Mouse (Mus musculus): ENCODE data around the gene Kcnk18. TPM values are rescaled to one million over a fixed set of nuclear protein-coding genes. Genes with fewer than 3 reads are reported as not detected.

Kcnk18 gene
- total RNA-seq (2021): not detected

DNA sequence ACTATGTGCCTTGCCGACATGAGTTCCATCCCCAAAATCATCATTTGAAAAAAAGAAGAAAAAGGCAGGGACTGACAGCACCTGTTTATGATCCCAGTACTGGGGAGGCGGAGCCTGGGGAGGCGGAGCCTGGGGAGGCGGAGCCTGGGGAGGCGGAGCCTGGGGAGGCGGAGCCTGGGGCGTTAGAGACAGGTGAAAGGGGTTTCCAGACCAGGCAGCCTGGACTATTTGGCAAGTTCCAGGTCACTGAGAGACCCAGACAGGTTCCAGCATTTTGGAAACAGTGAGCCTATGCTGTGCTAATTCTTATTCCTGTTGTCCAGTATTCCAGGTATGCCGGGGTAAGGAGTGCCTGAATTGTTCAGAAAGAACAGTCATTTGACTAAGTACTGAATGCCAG is at the start of gene Kcnk18:
Kcnk18 (plus strand) TSS at position 224 of the 400 bp plus-strand sequence.
- no peak for DNase-seq

GRCm38 (mm10) chr19:59169936-59170765 is 48.9 kb upstream of the Kcnk18 start, which contains the start of gene Vax1:
Gene Vax1, minus strand, starts transcription at chr19:59170056.
- DNase-seq: no peak

DNA sequence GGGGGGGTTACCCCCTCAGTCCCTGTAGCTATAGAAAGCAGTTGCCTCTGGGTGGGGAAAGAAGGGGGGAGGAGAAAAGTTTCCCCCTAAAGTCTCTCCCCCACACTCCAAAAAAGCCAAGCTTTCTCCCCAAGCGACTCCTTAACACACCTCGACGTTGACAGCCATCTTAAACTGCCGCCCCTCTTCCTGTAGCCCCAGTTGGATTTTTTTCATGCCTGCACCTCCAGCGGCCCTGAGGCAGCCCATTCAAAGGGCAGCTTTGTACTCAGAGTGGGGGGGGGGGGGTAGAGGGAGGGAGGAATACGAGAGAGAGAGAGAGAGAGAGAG is 48.3 kb upstream of the Kcnk18 start:
- DNase-seq: no peak

- DNase-seq: no peak
These were observed 47.7 kb upstream of the Kcnk18 start for GRCm38 (mm10) chr19:59171151-59171870.

DNA sequence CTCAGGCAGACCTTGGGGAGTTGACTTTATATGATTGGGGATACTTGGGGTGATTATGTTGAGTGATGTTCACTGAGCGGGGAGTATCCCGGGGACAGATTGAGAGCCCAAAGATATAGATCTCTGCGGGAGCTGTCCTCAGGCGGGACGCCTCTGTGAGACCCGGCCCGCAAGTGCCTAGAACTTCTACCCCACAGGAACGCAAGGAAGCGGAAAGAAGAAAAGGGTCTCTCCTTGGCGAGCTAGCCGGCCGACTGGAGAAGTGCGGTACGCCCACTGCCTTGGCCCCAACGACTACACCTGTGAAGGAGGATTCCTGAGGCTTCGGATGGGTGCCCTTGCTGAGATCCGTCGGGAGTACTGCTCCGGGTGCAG is 47.2 kb upstream of the Kcnk18 start:
- no peak for DNase-seq

DNA sequence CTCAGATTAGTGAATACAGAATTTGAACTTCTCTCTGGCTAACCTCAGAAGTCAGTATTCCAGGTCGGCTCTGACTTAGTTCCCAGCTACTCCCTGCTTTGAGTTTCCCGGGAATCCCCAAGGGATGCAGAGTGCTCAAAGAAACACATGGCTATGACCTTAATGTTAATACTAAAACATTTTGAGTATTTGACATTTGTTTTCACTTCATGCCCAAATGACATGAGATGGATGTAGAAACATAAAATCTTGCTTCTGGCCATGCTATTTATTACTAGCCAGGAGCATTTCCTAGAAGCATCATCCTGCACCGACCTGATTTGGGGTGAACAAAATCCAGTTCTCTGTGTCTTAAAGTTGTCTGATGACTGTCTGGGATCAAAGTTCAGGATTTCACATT is 46.2 kb upstream of the Kcnk18 start:
- no peak for DNase-seq

DNA sequence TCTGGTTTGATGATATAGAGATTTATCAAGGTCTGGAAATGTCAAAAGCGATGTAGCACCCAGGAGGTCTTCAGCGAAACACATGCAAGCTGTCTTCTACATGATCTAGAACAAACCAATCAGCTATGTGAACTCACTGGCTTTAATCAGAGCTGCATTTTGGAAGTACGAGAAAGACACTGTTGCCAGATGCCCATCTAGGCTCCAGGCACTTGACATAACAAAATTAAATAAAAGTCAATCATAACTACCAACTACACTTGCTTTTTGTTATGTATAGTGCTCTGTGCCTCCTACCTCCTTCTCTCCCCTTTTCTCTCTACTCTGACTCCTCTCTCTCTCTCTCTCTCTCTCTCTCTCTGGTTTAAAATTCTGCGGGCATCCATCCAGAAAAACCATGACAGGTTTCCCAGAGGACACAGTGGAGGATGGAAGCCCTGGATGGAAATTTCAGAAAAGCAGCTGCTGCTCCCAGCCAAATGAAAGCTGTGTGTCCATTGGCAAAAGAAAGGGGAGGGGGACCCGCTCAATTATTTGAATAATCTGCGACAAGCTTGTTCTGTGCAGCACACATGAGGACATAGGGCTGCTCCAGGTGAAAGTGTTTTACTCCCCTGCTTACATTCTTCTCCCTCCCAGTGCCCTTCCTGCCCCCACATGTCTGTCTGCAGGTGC is 45.5 kb upstream of the Kcnk18 start:
- no peak for DNase-seq

GRCm38 (mm10) chr19:59184000-59184399 is 35.0 kb upstream of the Kcnk18 start:
- DNase-seq: no peak

DNA sequence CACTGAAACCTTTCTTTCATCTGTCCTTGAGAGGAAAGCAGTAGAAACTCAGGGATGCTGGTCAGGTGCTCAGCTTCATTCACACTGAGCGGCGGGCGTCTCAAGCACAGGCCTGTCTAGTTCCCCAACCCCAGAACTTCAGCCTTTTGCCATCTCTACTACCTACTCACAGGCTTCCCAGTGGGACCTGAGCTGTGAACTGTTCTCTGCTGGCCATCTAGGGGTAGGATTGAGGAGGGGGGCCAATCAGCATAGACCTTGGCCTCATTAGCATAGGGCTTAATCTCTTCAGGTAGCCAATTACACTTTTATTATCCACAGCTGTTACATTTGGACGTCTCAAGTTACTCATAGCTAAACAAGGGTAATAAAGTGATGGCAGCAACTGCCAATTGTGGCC is 30.0 kb upstream of the Kcnk18 start:
- no peak for DNase-seq

DNA sequence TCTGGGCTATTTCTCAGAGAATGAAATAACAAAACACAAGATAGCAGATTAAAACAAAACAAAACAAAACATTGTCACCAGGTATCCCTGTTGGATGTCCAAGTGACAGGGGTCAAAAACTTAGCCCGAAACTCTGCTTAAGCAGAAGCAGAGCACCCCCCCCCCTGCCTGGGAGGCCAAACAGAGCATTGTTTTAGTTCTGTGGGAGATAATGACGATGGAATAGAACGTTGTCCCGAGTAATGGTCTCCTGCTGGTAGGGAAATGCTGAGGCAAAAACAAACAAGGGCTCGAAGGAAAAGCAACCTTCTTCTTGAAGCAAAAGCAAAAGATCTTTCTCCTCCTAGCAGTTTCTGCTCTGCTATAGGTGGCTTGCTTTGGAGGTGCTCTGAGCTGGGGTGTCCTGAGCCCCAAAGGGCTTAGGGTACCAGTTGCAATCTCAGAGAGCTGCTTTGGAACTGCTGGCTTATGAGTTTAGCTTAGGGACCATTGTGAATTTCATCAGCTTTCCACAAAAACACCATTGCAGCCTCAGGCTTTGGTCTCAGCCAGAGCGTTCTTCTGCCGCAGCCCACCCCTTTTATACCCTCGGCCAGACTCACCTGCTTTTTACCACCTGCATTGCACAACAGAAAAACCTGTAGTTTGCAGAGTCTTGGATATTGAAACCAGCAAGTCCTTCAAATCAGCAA is 28.4 kb upstream of the Kcnk18 start:
- DNase-seq: no peak

GRCm38 (mm10) chr19:59191123-59191505 is 27.9 kb upstream of the Kcnk18 start:
- no peak for DNase-seq

- no peak for DNase-seq
These were observed 26.5 kb upstream of the Kcnk18 start for GRCm38 (mm10) chr19:59192491-59192890.

DNA sequence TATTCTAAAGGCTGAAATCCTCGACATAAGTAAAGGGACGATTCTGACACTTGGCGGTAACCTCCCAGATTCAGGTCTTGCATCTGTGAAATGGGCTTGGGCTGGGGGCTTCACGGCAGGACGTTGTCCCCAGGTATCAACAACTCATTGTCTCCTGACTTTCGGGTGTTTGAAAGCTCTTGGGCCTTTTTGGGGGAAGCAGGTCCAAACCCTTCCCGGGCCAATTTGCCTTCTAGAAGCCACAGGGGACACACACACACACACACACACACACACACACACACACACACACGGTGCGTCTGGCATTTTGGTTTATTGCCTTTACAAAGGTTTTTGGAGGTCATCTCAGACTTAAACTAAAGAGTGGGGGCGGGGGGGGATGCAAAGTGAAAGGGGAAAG is 25.6 kb upstream of the Kcnk18 start:
- DNase-seq: no peak

DNA sequence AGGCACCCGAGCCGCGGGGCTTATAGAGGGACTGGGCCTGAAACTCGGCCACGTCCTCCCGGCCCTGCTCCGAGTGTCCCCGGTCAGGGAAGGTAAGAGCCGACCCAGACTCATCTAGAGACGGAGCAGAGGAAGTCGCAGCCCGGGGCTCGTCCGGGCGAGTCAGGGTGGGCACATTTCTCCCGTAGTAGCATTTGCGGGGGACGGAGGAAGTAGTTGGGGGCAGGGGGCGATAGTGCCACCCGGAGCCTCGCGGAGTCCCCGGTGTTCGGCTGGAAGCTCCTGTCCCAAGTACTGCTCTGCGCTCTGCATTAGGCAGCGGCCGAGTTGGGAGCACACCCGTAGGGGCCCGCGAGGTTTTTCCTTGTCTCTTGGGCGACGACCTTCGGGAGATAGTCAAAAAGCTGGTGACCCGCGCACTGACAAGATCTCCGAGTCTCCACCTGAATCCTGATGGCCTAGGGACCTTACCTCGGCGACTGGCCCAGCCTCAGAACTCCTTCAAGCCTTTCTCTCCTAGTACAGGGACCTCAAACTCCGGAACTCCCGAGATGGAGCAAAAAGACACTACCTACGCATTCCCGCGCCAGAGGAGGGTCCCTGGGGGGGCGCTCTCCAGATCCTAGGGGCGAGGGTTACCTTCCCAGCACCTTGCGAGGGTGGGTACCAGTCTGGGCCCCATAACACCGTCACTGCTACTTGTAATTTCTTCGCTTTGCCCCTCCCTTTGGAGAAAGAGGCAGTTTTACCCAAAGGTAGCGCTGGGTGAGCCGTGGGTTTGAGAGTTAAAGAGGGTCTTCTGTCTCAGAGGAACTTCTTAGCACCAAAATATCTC is 24.8 kb upstream of the Kcnk18 start:
- DNase-seq: no peak

DNA sequence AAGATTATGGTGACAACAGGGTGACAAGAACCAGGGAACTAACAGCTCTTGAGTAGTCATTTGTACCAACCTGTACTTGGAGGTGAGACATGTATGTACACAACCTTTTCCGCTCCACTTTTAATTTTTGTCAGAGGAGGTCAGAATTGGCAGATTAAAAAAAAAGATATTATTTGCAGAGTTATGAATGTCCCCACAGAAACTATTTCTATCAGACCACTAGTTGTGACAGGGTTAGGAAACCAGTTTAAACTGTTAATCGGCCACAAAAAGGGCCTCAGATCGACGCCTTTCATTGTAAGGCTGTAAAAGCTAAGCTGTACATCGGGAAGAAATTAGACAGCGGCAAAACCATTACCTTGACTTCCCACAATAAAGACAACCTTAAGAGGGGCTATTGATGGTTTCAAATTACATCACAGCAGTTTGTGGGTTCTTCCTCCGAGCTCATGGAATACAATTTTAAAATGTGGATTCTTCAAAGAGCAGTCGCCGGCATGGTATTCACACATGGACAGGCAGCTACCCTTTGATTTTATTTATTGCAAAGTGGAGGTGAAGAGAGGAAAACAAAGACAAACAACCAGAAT is 23.7 kb upstream of the Kcnk18 start:
- no peak for DNase-seq

GRCm38 (mm10) chr19:59196111-59196666 is 22.8 kb upstream of the Kcnk18 start:
- peak; percentile 28 to 53 for DNase-seq

DNA sequence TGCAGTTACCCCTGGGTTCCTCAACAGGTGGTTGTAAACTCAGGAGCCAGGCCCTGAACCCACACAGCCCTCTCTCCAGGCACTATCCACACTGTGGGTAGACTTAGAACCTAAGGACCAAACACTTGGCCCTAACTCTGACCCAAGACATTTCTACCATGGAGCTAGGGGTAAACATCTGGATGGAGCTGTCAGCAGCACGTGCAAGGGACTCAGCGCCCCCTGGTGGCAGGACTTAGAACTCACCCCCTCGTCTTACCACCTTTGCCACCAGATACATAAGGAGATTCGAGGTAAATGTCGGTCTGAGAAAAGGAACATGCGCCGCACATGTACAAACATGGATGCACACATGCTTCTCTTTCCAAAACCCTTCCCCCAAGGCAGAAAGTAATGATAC is 20.9 kb upstream of the Kcnk18 start:
- no peak for DNase-seq

DNA sequence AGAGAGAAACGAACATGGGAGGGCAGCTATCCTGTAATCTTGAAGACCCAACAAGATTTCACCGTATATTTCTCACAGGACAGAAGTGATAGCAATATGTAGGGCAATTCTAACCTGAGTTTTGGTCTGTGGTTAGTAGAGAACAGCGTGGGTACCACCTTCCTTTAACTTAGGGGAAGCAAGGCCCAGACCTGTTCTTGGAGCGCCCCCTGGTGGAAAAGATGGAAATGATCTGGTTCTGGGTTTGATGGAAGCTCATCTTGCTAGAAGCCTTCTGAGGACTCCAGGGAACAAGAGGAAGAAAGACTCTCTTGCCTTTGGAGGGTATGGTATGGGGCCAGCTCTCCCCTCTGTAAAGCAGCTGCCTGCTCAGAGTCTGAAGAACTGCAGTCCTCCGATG is 10.5 kb upstream of the Kcnk18 start:
- DNase-seq: peak; percentile 62 to 79

DNA sequence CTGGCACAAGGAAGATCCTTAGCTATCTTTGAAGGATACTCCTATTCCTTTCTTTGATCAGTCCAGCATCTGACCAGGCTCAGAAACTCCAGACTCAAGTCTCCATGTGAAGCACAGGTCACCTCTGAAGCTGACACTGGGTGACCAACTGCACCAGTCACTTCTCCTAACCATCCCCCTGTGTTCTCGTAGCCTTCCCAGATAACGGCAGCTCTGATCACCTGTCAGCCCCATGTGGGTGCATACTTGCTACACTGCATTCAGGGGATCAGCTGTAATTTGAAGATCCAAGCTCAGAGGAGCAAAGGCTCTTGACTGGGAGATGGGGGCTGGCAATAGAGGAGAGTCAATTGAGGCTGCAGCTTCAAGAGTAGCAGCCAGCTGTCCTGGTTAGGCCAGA is 10.0 kb upstream of the Kcnk18 start:
- DNase-seq: no peak

DNA sequence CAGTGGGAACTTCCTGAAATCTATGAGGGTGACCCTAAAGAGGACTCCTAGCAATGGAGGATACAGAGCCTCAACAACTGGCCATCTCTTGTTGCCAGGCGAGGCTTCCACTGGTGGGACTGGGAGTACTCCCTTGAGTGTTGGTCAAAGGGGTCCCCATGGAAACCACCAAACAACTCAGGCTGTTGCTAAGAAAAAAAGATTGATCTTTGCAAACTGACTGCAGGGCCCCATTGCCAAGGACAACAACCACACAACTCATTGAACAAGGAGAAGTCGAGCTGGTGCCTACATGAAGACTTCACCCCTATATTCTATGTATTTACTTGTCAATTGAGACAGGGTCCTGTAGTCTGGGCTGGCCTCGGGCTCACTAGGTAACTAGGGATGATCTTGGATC is 2.1 kb upstream of the Kcnk18 start:
- no peak for DNase-seq

DNA sequence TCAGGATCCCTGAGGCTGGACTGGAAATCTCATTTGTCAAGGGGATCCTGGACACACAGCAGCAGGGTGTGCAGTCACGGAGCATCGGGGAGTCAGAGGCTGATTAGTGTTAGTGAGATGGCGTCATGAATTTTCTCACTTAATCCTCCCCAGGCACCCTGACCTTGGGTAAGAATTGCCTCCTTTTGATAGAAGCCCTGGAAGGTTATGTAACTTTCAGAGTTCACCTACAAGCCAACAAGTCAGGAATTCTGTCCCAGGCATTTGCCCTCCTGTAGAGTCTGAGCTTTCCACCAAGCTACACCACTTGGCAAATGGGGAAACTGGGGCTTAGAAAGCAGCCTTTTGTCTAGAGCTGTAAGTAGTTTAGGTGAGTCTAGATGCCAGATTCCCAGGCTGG is 2.1 kb downstream of the Kcnk18 start:
- DNase-seq: no peak

Data from layer of hippocampus, postnatal 36 days (tissue).